ENCODE assay signal across 12 mouse cellular contexts in the genomic region with DNA sequence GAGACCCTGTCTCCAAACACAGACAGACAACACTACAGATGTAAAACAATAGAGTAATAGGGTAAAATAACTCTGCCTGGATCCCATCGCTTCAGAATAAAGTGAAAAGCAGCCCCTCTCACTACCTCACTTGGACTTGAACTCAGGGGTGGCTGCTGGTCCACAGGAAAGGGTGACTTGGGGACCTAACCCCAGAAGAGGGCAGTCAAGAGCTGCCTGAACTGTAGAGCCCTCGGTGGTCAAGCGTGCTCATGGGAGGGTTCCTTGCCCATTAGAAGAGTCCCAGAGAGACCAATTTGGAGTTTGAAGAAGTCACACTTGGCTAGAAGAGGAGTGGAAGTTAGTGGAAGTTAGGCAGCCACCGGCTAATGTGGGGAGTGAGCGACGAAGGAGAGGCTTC. TPM values are rescaled to one million over a fixed set of nuclear protein-coding genes. Genes with fewer than 3 reads are reported as not detected.
DNase-seq lines count a peak whose midpoint lies in the region; ATAC-seq and TF ChIP-seq lines count a peak whose summit lies in the region.
"Had no signal": no experiment of that assay in that cellular context is flagged by ENCODE, and none has a peak within 500 bp of the region (broad histone marks: within the 10 kb centered on the region; RNA-seq: fewer than 3 reads in every experiment).

No protein-coding gene starts in this region.

- peaks cover 3% of the 10 kb centered on the region for H3K36me3 ChIP-seq in G1E (replicated peaks)
- H3K36me3 ChIP-seq: limb, embryonic 13.5 days had no signal

- peaks cover 18% of the 10 kb centered on the region for H3K4me1 ChIP-seq in G1E (ENCODE audit: insufficient read depth, low read depth, low read length)
- H3K4me1 ChIP-seq: limb, embryonic 13.5 days had no signal

- intact Hi-C loops in left cerebral cortex, postnatal 4 days (cut with DNase I) = no loop called here
- intact Hi-C loops in heart, postnatal 36 days (cut with DNase I) = no loop called here

- peak; percentile 35 for DNase-seq in adrenal gland, postnatal 10 days
- no peak for DNase-seq in adrenal gland, adult 8-10 months
- peak; percentile 19 for DNase-seq in left cerebral cortex, postnatal 4 days
- DNase-seq in left cerebral cortex, adult 8-10 months (ENCODE audit: low spot score in 2 of 2) = no peak
- DNase-seq in G1E (ENCODE audit: low spot score) = no peak
- no peak for DNase-seq in heart, postnatal 36 days
- DNase-seq in frontal cortex, postnatal 25 days (ENCODE audit: low spot score in 2 of 2) = no peak

- H3K27me3 ChIP-seq in G1E (ENCODE audit: insufficient read depth, low read length) = no peaks in the 10 kb centered on the region
- H3K27me3 ChIP-seq: limb, embryonic 13.5 days had no signal

- TF ChIP-seq CTCF in G1E (IDR thresholded peaks at IDR 0.05; ENCODE audit: low read depth, low read length) = peak; percentile 27

- no peaks in the 10 kb centered on the region for H3K9me3 ChIP-seq in G1E (replicated peaks)
- H3K9me3 ChIP-seq: limb, embryonic 13.5 days had no signal

- no peak overlapping the region for H3K4me3 ChIP-seq in G1E (ENCODE audit: low read depth, low read length)
- H3K4me3 ChIP-seq: limb, embryonic 13.5 days had no signal

- ATAC-seq in G1E (ENCODE audit: extremely low read depth, insufficient number of reproducible peaks, low FRiP score, poor library complexity, severe bottlenecking) = 0 out of 2 replicates have a peak, but pooled peaks have one; percentile 40
- ATAC-seq in granulocyte monocyte progenitor cell, adult 5-6 weeks (replicated peaks; ENCODE audit: poor library complexity, severe bottlenecking) = peak; percentile 71
- ATAC-seq: intestine, embryonic 16.5 days had no signal

RNA-seq across cellular contexts. Expression of a gene that starts 15.6 kb away (rescaled TPM):
- total RNA-seq in adrenal gland, postnatal 10 days (2021) = not detected
- not detected for total RNA-seq in adrenal gland, adult 8-10 months (2022)
- total RNA-seq in left cerebral cortex, postnatal 4 days (2021) = not detected
- total RNA-seq in left cerebral cortex, adult 8-10 months (2022) = not detected
- not detected in 2 replicates for total RNA-seq in G1E (2014; fragmentation: Nextera tagmentation)
- not detected in 2 replicates for total RNA-seq in G1E (2017)
- not detected in 2 replicates for polyA plus RNA-seq in G1E (2012)
- not detected in 2 replicates for total RNA-seq in granulocyte monocyte progenitor cell, adult 5-6 weeks (2014; fragmentation: Nextera tagmentation)
- not detected in 2 replicates for total RNA-seq in granulocyte monocyte progenitor cell, adult 5-6 weeks (2017)
- total RNA-seq in heart, postnatal 36 days (2021) = not detected
- total RNA-seq: gastrocnemius, adult 18-20 months had no signal
- polyA plus RNA-seq: limb, embryonic 13.5 days; stomach, embryonic 16.5 days had no signal

RNA-seq across cellular contexts. Expression of a gene that starts 44.2 kb away (rescaled TPM):
- 10 to 100 TPM; 68.7 to 69.8 TPM for total RNA-seq in adrenal gland, postnatal 10 days (2021)
- total RNA-seq in adrenal gland, adult 8-10 months (2022) = 10 to 100 TPM; 68.5 to 95.7 (median 88.4) TPM
- total RNA-seq in left cerebral cortex, postnatal 4 days (2021) = 10 to 100 TPM; 79.2 to 89.1 TPM
- total RNA-seq in left cerebral cortex, adult 8-10 months (2022) = 100 to 1,000 TPM in 1 of 4 experiments, 10 to 100 TPM in 3; 82.3 to 102 (median 90.8) TPM
- 153 and 165 TPM in 2 replicates for total RNA-seq in G1E (2014; fragmentation: Nextera tagmentation)
- 134 and 160 TPM in 2 replicates for total RNA-seq in G1E (2017)
- polyA plus RNA-seq in G1E (2012) = 6.9 and 11.4 TPM in 2 replicates
- total RNA-seq in granulocyte monocyte progenitor cell, adult 5-6 weeks (2014; fragmentation: Nextera tagmentation) = 78.4 and 87.0 TPM in 2 replicates
- total RNA-seq in granulocyte monocyte progenitor cell, adult 5-6 weeks (2017) = 140 and 154 TPM in 2 replicates
- 10 to 100 TPM; 44.0 to 48.8 TPM for total RNA-seq in heart, postnatal 36 days (2021)

RNA-seq across cellular contexts. Expression of a gene that starts 58.5 kb away (rescaled TPM):
- not detected for total RNA-seq in adrenal gland, postnatal 10 days (2021)
- not detected for total RNA-seq in adrenal gland, adult 8-10 months (2022)
- total RNA-seq in left cerebral cortex, postnatal 4 days (2021) = not detected
- not detected for total RNA-seq in left cerebral cortex, adult 8-10 months (2022)
- total RNA-seq in G1E (2014; fragmentation: Nextera tagmentation) = not detected in 2 replicates
- total RNA-seq in G1E (2017) = not detected in 2 replicates
- not detected in 2 replicates for polyA plus RNA-seq in G1E (2012)
- total RNA-seq in granulocyte monocyte progenitor cell, adult 5-6 weeks (2014; fragmentation: Nextera tagmentation) = not detected in 2 replicates
- total RNA-seq in granulocyte monocyte progenitor cell, adult 5-6 weeks (2017) = not detected in 2 replicates
- not detected for total RNA-seq in heart, postnatal 36 days (2021)
- total RNA-seq: gastrocnemius, adult 18-20 months had no signal
- polyA plus RNA-seq: intestine, embryonic 16.5 days; limb, embryonic 13.5 days; stomach, embryonic 16.5 days had no signal

Comparison
In these comparisons a context has a peak if more than half of its experiments do, and no peak if none do; other contexts are left out.
1. DNase-seq: peak in adrenal gland, postnatal 10 days (single experiment) and left cerebral cortex, postnatal 4 days (single experiment); none in adrenal gland, adult 8-10 months (single experiment), left cerebral cortex, adult 8-10 months (0 of 2), G1E (single experiment), heart, postnatal 36 days (0 of 2) and frontal cortex, postnatal 25 days (0 of 2).